Mouse (Mus musculus) naive thymus-derived CD4-positive, alpha-beta T cell, adult 5 months (primary cell): Measurements from ENCODE around the gene Irf6. TPM values are rescaled to one million over a fixed set of nuclear protein-coding genes. Genes with fewer than 3 reads are reported as not detected.

ENCODE experiments used
- polyA plus RNA-seq: library from polyadenylated mRNA; unstranded; fragments of 100-300 nt; shearing (Covaris generic); gene quantifications from one replicate; pipeline ENCODE4 v1.2.1, GENCODE M21; 2017

The Irf6 gene
- 19.7 TPM for polyA plus RNA-seq

DNA sequence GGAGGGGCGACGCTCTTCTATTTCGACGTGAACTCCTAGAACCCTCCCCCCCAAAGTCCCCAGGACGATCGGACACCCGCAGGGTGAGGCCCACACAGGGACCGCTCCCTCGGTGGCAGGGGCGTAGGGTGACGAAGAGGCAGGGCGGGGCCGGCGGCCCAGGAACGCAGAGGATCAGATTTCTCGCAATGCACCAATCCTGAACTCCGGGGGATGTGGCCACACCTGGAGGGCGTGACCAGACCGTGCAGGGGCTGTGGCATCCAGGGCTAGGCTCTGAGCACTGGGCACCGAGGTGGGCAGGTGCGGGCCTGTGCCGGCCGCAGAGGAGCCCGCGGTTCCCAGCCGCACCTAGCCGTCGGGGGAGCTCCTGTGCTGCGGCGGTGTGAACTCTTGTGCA is at the start of gene Irf6:
Gene Irf6 (plus strand): TSS at position 240 of the 400 bp plus-strand sequence.

GRCm38 (mm10) chr1:193129786-193130455 is 23.0 kb upstream of the Irf6 start, which contains the start of gene Diexf:
Diexf (minus strand) TSS chr1:193130272.

GRCm38 (mm10) chr1:193167746-193168145 is 14.8 kb downstream of the Irf6 start, which contains the start of gene A130010J15Rik:
A130010J15Rik (plus strand) TSS chr1:193168046.

DNA sequence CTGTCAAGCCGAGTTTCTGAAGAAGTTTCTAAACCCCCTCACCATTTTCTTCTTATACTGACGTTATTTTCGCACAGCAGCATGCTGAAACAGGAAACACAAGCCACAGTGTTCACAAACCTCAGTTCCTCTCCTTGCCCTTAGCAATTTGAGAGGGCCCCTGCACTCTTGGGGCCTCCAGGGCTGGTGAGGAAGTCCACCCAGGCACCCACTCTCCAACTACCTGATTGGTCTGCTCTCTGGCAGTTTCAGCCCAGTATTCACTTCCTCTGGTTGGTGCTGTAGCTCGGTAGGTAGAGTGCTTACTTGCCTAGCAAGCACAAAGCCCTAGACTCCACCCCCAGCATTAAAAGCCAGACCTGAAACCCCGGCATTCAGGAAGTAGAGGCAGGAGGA is 48.5 kb downstream of the Irf6 start, which contains the start of gene Traf3ip3:
Gene Traf3ip3 (minus strand): TSS at position 321 of the 396 bp plus-strand sequence.

GRCm38 (mm10) chr1:193207503-193207902 is 54.6 kb downstream of the Irf6 start, which contains the start of gene Lamb3:
Lamb3 (plus strand) TSS chr1:193207699.

Other genes starting within 250 kb of the Irf6 start
- not detected for gene Syt14, start 117.3 kb upstream of the Irf6 start, polyA plus RNA-seq
- 7.8 TPM for gene Diexf, start 22.8 kb upstream of the Irf6 start, polyA plus RNA-seq
- 9.4 TPM for gene A130010J15Rik, start 14.9 kb downstream of the Irf6 start, polyA plus RNA-seq
- gene Traf3ip3, start 48.6 kb downstream of the Irf6 start, polyA plus RNA-seq = 323 TPM
- gene Lamb3, start 54.6 kb downstream of the Irf6 start, polyA plus RNA-seq = 44.9 TPM
- gene Hsd11b1, start 111.0 kb downstream of the Irf6 start, polyA plus RNA-seq = 85.3 TPM
- gene G0s2, start 120.1 kb downstream of the Irf6 start, polyA plus RNA-seq = 0.95 TPM
- not detected for gene Camk1g, start 217.2 kb downstream of the Irf6 start, polyA plus RNA-seq